Mouse (Mus musculus): Measurements from ENCODE around the gene Rgs7.

DNA sequence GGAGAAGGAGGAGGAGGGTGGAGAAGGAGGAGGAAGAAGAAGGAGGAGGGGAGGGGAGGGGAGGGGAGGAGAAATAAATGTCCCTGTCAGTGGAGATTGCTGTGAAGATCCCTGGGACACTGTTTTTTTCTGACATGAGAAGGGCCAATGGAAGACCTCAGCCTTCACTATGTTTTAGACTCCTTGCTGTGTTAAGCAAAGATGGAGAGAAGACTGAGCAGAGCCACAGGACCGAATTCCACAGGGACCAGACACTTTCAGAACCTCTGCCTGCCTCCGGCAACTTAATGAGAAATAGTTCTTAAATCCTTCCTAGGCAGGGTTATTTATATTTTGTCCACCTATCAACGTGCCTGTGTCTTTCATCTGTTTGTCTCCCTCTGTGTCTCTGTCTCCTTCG lies 464.0 kb downstream of the Rgs7 start:
- no peak for TF ChIP-seq CTCF (IDR thresholded peaks at IDR 0.05; ENCODE audit: insufficient read depth, low read length)
- no peak for TF ChIP-seq POLR2A (IDR thresholded peaks at IDR 0.05; ENCODE audit: borderline replicate concordance, extremely low read depth, low read depth, low read length)

All from lung, adult 2 months (tissue).